Mouse (Mus musculus) neutrophil, adult 5-6 weeks (primary cell): ENCODE data around the gene Far2. TPM values are rescaled to one million over a fixed set of nuclear protein-coding genes. Genes with fewer than 3 reads are reported as not detected.

Source experiments
- ATAC-seq: fragments of 151-379, 151-347 bp; 2 replicates; pipeline ENCODE4 v1.8.0; 2017; ENCODE audit warnings: mild to moderate bottlenecking, moderate TSS enrichment; ENCODE audit not compliant: insufficient number of reproducible peaks, poor library complexity, low FRiP score, severe bottlenecking; ENCODE audit errors: extremely low read depth
- total RNA-seq: library from RNA; stranded (forward); fragments of 200-1000 nt; gene quantifications from 2 replicates; pipeline ENCODE4 v1.2.3, GENCODE M21; 2017

Gene Far2
- total RNA-seq, 1 experiment from 2014 or later: 0.81 TPM

DNA sequence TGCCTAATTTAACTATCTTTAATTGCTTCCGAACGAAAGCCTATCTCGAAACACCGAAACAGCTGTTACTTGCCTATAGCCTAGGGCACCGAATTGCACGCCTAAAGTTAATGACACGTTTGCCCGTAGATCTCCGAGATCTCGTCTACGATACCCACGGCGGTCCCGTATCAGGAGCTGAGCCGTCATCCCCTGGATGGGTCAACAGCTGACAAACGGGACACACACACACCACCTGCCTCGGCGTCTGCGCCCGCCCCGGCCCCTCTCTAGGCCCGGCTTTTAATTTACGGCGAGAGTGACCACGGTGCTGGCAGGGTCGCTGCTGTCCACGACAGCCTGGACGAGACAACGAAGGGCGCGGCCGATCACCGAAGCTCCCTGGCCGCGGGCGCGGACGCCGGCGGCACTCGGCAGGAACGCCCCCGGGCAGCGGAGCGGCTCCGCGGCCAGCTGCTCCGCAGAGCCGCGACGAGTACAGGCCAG is 164.4 kb downstream of the Far2 start:
- ATAC-seq: no peak

GRCm38 (mm10) chr6:148211897-148212680 is 165.0 kb downstream of the Far2 start, which contains the start of gene Ergic2:
Gene Ergic2 (minus strand): TSS chr6:148212374.
- peak; percentile 95 for ATAC-seq

- peak; percentile 43; the same call in 1 of the 2 replicates for ATAC-seq
Measured at GRCm38 (mm10) chr6:148214765-148215164, 167.7 kb downstream of the Far2 start.

DNA sequence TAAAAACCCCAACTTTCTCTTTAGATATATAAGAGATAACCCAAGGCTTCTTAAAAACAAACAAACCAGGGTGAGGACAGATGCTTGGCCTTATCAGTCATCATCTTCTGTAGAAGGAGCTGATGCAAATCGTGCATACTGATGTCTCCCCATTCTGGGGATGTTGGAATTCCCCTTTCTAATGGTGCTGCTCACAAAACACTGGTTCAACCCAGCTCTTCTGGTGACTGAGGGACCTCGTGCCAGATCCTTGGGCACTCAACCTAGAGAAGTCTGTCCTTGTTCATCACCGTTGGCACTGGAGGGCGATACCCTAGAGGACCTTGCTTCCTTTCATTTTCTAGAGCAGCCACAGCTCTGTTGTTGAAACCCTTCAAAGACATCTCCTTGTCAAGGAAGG is 169.7 kb downstream of the Far2 start:
- no peak for ATAC-seq

DNA sequence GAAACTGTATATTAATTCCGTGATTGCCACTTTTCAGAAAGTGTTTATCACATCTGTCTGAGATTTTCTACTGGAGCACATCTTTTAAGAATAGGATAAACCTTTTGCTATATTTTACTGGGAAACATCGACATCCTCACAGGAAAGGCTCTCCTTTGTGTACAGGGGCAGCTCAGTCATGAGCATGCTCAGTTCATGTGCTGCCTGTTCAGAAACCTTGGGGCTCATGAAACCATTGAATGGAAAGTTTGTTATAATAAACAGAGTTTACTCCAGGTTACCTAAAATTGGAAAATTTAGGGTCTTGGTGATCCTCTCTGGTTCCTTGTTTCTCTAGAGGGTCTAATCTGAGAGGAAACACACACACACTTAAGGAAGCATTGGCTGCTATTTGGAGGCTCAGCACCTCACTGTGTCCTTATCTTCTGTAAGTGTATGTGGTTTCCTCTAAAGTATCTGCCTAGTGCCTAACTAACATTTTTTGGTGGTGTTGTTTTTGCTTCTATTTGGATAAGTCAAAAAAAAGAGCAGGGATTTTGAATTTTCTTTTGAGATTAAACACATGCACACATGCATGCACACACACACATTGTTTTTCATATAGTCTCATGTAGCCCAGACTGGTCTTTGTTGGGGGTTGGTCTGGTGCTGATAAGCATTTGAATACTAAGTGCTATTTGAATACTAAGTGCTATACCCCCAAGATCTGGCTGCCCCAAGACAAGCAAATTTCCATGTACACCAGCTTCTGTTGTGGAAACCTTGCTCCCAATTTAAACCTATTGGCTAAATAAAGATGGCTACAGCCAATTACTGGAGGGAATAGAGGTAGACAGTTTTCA is 171.4 kb downstream of the Far2 start:
- no peak for ATAC-seq

DNA sequence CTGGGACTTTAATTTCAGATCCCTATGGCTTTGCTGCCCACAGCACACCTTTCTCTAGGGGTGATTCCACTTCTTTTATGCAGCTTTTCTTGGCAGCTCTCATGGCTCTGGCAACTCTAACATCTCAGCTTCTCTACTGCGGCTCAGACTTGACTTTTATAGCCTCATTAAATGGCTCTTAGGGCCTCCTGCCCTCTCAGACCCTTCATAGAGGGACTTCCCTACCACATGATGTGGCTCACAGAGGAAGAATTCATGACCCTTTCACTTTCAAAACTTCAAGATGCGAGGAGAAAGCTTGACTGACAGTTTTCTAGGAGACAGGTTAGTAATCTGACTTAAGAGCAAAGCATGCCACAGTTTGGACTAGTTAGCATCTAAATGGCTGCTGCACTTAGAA is 175.6 kb downstream of the Far2 start:
- ATAC-seq: no peak

DNA sequence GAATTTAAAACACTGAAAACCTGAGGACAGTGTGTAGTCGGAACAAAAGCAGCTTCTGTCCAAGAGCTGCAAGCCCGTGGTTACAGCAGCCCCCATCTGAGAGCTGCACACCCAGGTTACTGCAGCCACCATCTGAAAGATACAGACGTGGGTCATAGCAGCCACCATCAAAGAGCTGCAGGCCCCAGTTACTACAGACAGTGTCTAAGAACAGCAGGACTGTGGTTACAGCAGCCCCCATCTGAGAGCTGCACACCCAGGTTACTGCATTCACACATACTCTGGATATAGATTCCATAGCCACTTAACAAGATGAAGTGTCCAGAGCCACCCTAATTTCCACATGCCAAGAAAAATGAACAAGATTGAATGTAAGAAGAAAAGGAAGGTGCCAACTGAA is 180.5 kb downstream of the Far2 start:
- no peak for ATAC-seq

Other genes starting within 250 kb of the Far2 start
- 193 and 198 TPM in 2 replicates for gene Ergic2, start 165.1 kb downstream of the Far2 start, total RNA-seq